Mouse (Mus musculus) myocyte (in vitro differentiated cells): ENCODE measurements around the gene Slc9a9. TPM values are rescaled to one million over a fixed set of nuclear protein-coding genes. Genes with fewer than 3 reads are reported as not detected.

Experiments used
- H3K27me3 ChIP-seq: one replicate; pipeline ENCODE4 v1.6.1; 2011; ENCODE audit not compliant: control insufficient read depth, insufficient read depth, insufficient read length
- H3K36me3 ChIP-seq: one replicate; pipeline ENCODE4 v1.6.1; 2011; ENCODE audit not compliant: control insufficient read depth, insufficient read depth
- H3K4me2 ChIP-seq: one replicate; pipeline ENCODE4 v1.6.1; 2011; ENCODE audit warnings: low read depth, control low read depth
- H3K4me3 ChIP-seq: one replicate; pipeline ENCODE4 v1.5.1; 2011; ENCODE audit warnings: mild to moderate bottlenecking, control low read depth, moderate library complexity
- H3K79me2 ChIP-seq: one replicate; pipeline ENCODE4 v1.6.1; 2011; ENCODE audit not compliant: control insufficient read depth, insufficient read depth
- H3ac ChIP-seq: one replicate; pipeline ENCODE4 v1.6.1; 2011; ENCODE audit not compliant: control insufficient read depth, insufficient read length
- CEBPB ChIP-seq: IDR thresholded peaks from 2 replicates; pipeline ENCODE4 v1.6.1; 2011; ENCODE audit warnings: mild to moderate bottlenecking, moderate library complexity; ENCODE audit not compliant: poor library complexity, insufficient read depth, severe bottlenecking
- E2F4 ChIP-seq: IDR thresholded peaks from one replicate; pipeline ENCODE4 v1.6.1; 2011; ENCODE audit warnings: mild to moderate bottlenecking, control low read depth, moderate library complexity; ENCODE audit not compliant: insufficient read depth
- MAX ChIP-seq: IDR thresholded peaks from one replicate; pipeline ENCODE4 v1.6.1; 2011; ENCODE audit warnings: low read depth, mild to moderate bottlenecking, control low read depth
- MYOD1 ChIP-seq, 3 experiments: IDR thresholded peaks; one replicate each; pipeline ENCODE4 v1.6.1; 2011; ENCODE audit warnings: control low read depth in 2 of 3, low read depth in 2 of 3, mild to moderate bottlenecking in 2 of 3, moderate library complexity in 1 of 3; ENCODE audit not compliant: insufficient read length in 2 of 3, control insufficient read depth in 1 of 3
- MYOG ChIP-seq, 3 experiments: IDR thresholded peaks; one replicate each; pipeline ENCODE4 v1.6.1; 2011; ENCODE audit warnings: control low read depth in 2 of 3, low read depth in 2 of 3, mild to moderate bottlenecking in 2 of 3; ENCODE audit not compliant: insufficient read length in 2 of 3, control insufficient read depth in 1 of 3, insufficient read depth in 1 of 3
- POLR2A ChIP-seq: IDR thresholded peaks from one replicate; pipeline ENCODE4 v1.6.1; 2011; ENCODE audit warnings: low read depth, mild to moderate bottlenecking, control low read depth, moderate library complexity; ENCODE audit not compliant: insufficient read length
- POLR2AphosphoS2 ChIP-seq: IDR thresholded peaks from one replicate; pipeline ENCODE4 v1.6.1; 2011; ENCODE audit warnings: low read depth, control low read depth; ENCODE audit not compliant: insufficient read length
- REST ChIP-seq: IDR thresholded peaks from one replicate; pipeline ENCODE4 v1.6.1; 2011; ENCODE audit warnings: mild to moderate bottlenecking, control low read depth, moderate library complexity; ENCODE audit not compliant: insufficient read depth, insufficient read length
- SRF ChIP-seq: IDR thresholded peaks from one replicate; pipeline ENCODE4 v1.6.1; 2011; ENCODE audit warnings: low read depth; ENCODE audit not compliant: control insufficient read depth, insufficient read length
- TCF12 ChIP-seq: IDR thresholded peaks from one replicate; pipeline ENCODE4 v1.6.1; 2011; ENCODE audit warnings: mild to moderate bottlenecking, control low read depth; ENCODE audit not compliant: poor library complexity, insufficient read depth, severe bottlenecking
- TCF3 ChIP-seq: IDR thresholded peaks from one replicate; pipeline ENCODE4 v1.6.1; 2011; ENCODE audit warnings: low read depth, control low read depth; ENCODE audit not compliant: insufficient read length
- USF1 ChIP-seq: IDR thresholded peaks from one replicate; pipeline ENCODE4 v1.6.1; 2011; ENCODE audit warnings: low read depth, mild to moderate bottlenecking, control low read depth, moderate library complexity
- polyA plus RNA-seq: library from polyadenylated mRNA; unstranded; fragments of >200 nt; fragmentation: generic; extraction: Trizol; gene quantifications from one replicate; pipeline ENCODE4 v1.2.1, GENCODE M21; 2012; ENCODE audit warnings: missing spikeins

Slc9a9 gene
- polyA plus RNA-seq, 1 experiment, result 21.5 TPM

DNA sequence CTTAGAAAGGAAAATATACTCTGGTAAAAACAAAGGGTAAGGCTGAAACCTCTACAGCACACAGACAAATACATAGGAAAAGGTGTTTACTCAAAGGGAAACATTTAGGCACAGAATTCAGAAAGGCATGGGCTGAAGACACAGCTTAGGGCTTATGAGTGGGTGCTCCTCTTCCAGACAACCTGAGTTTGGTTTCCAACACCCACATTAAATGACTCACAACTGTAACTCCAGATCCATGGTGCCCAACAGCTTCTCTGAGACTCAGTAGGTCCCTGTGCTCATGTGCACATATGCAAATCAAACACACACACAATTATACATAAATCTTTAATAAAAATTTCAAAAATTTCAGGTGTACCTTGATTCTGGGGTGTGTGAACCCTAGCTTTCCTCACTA, 133.4 kb downstream of the Slc9a9 start:
- Histone ChIP-seq H3K4me3 (no peak overlapping the region), H3K27me3 (no peaks in the 10 kb centered on the region), H3K36me3 (no peaks in the 10 kb centered on the region), H3K4me2 (no peak overlapping the region), H3ac (no peak overlapping the region), H3K79me2 (no peaks in the 10 kb centered on the region)
- no peak for TF ChIP-seq TCF12
- TF ChIP-seq POLR2AphosphoS2, result no peak
- TF ChIP-seq MAX, result no peak
- no peak for TF ChIP-seq MYOG (IDR thresholded peaks at IDR 0.05; ENCODE audit: control insufficient read depth in 1 of 3, insufficient read depth in 1 of 3, insufficient read length in 2 of 3, low read depth in 2 of 3)
- no peak for TF ChIP-seq REST
- TF ChIP-seq SRF, result no peak
- TF ChIP-seq POLR2A, result no peak
- TF ChIP-seq TCF3, result no peak
- TF ChIP-seq MYOD1 (IDR thresholded peaks at IDR 0.05; ENCODE audit: control insufficient read depth in 1 of 3, insufficient read length in 2 of 3, low read depth in 2 of 3), result no peak
- no peak for TF ChIP-seq CEBPB

DNA sequence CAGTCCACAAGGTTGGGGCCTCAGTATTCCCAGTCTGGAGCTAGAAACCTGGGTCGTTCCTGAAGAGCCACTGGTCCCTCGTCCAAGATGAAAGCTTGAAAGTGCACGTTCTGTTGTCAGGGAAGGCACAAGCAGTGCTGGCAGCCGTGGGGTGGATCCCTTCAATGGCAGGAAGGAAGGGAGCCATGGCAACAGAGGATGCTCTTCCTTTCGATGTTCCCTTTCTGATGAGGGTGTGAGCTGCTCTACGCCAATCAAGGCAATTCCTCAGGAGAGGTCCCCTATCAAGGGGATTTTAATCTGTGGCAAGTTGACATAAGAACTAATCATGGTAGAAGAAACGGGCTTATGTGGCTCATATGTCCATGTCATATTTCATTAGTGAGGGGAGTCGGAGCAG, 135.8 kb downstream of the Slc9a9 start:
- Histone ChIP-seq H3ac (no peak overlapping the region), H3K27me3 (no peaks in the 10 kb centered on the region)
- TF ChIP-seq USF1, result no peak
- no peak for TF ChIP-seq MYOD1 (IDR thresholded peaks at IDR 0.05; ENCODE audit: control insufficient read depth in 1 of 3, insufficient read length in 2 of 3, low read depth in 2 of 3)
- TF ChIP-seq E2F4, result no peak
- TF ChIP-seq MYOG (IDR thresholded peaks at IDR 0.05; ENCODE audit: control insufficient read depth in 1 of 3, insufficient read depth in 1 of 3, insufficient read length in 2 of 3, low read depth in 2 of 3), result no peak
- no peak for TF ChIP-seq REST
- TF ChIP-seq SRF, result no peak
- no peak for TF ChIP-seq TCF3
- TF ChIP-seq CEBPB, result no peak
- no peak for TF ChIP-seq POLR2A
- TF ChIP-seq MAX, result no peak
- no peak for TF ChIP-seq TCF12
- no peak for TF ChIP-seq POLR2AphosphoS2

DNA sequence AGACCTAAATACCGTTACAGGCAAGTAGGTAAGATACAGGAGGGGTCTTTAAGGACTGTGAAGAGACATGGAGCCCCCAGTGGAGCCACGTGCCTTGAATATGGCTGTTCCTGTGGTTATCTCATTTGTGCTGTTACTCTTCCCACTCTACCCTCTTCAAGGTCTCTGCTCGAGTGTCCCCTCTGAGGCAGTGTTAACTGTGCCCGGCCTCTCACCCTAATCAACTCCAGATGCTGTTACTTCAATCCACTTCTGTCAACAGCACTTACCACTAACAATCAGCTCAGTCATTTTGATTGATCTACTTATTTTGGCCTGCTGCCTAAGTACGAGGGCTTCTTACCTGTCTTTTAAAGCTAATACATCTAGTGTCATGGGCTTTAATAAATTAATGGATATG, 145.8 kb downstream of the Slc9a9 start:
- H3K4me3 ChIP-seq, result no peak overlapping the region
- no peaks in the 10 kb centered on the region for H3K79me2 ChIP-seq
- H3K4me2 ChIP-seq, result no peak overlapping the region
- H3K36me3 ChIP-seq, result no peaks in the 10 kb centered on the region
- no peak for TF ChIP-seq USF1
- TF ChIP-seq E2F4, result no peak
- TF ChIP-seq SRF, result no peak
- no peak for TF ChIP-seq POLR2AphosphoS2
- no peak for TF ChIP-seq MYOG (IDR thresholded peaks at IDR 0.05; ENCODE audit: control insufficient read depth in 1 of 3, insufficient read depth in 1 of 3, insufficient read length in 2 of 3, low read depth in 2 of 3)
- no peak for TF ChIP-seq POLR2A
- TF ChIP-seq TCF12, result no peak
- TF ChIP-seq TCF3, result no peak
- no peak for TF ChIP-seq CEBPB
- no peak for TF ChIP-seq REST
- TF ChIP-seq MYOD1 (IDR thresholded peaks at IDR 0.05; ENCODE audit: control insufficient read depth in 1 of 3, insufficient read length in 2 of 3, low read depth in 2 of 3), result no peak
- TF ChIP-seq MAX, result no peak
- no peak overlapping the region for H3ac ChIP-seq
- no peaks in the 10 kb centered on the region for H3K27me3 ChIP-seq

More for the DNA sequence above, 135.8 kb downstream of the Slc9a9 start:
- Histone ChIP-seq H3K4me2 (no peak overlapping the region), H3K36me3 (no peaks in the 10 kb centered on the region), H3K79me2 (no peaks in the 10 kb centered on the region), H3K4me3 (no peak overlapping the region)

DNA sequence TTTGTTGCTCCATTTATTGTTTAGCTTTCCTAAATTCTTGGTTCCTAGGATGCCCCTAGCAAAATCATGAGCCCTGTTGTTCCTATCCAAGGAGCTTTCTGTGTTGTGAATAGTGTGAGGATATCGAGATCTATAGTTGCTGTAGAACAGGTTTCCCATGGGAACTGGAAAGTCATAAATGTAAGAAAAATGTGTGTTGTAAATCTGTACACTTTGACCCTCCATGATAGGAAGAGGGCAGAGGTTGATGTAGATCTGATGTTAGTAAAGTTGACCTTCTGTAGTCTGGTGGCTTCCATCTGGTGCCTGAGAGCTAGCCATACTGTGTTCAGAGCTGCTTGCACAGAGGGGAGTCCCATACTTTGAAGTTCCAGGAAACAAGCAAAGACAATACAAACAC, 151.6 kb downstream of the Slc9a9 start:
- Histone ChIP-seq H3K4me3 (no peak overlapping the region), H3K36me3 (no peaks in the 10 kb centered on the region), H3ac (no peak overlapping the region), H3K4me2 (no peak overlapping the region), H3K27me3 (no peaks in the 10 kb centered on the region), H3K79me2 (no peaks in the 10 kb centered on the region)
- TF ChIP-seq POLR2AphosphoS2 (no peak), POLR2A (no peak), REST (no peak), TCF3 (no peak), TCF12 (no peak), CEBPB (no peak), E2F4 (no peak), USF1 (no peak), MYOD1 (IDR thresholded peaks at IDR 0.05; ENCODE audit: control insufficient read depth in 1 of 3, insufficient read length in 2 of 3, low read depth in 2 of 3) (no peak), MAX (no peak), SRF (no peak)

DNA sequence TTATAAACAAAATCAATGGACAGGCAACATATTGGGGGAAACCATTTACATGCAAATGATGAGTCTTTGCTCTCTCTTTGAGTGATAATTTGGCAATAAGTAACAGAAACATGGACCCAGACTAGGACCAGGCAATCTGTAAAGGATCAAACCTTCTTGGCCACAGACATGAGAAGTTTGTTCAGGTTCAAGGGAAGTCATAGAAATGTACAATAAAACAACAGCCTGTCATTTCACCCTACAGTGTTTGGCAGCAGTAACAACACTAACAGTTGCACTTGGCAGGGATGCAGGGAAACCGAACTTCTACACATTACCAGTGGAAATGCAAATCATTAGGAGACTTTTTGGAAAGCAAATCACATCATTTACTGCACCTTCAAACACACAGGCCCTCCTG, 164.1 kb downstream of the Slc9a9 start:
- Histone ChIP-seq H3ac (no peak overlapping the region), H3K27me3 (no peaks in the 10 kb centered on the region), H3K4me2 (no peak overlapping the region), H3K79me2 (no peaks in the 10 kb centered on the region), H3K4me3 (no peak overlapping the region), H3K36me3 (no peaks in the 10 kb centered on the region)
- TF ChIP-seq SRF (no peak), USF1 (no peak), TCF3 (no peak), TCF12 (no peak), POLR2A (no peak), POLR2AphosphoS2 (no peak), MYOD1 (IDR thresholded peaks at IDR 0.05; ENCODE audit: control insufficient read depth in 1 of 3, insufficient read length in 2 of 3, low read depth in 2 of 3) (no peak), REST (no peak), MYOG (IDR thresholded peaks at IDR 0.05; ENCODE audit: control insufficient read depth in 1 of 3, insufficient read depth in 1 of 3, insufficient read length in 2 of 3, low read depth in 2 of 3) (no peak), CEBPB (no peak), MAX (no peak), E2F4 (no peak)
